26 mouse cellular contexts compared by ENCODE assay signal in the genomic region with DNA sequence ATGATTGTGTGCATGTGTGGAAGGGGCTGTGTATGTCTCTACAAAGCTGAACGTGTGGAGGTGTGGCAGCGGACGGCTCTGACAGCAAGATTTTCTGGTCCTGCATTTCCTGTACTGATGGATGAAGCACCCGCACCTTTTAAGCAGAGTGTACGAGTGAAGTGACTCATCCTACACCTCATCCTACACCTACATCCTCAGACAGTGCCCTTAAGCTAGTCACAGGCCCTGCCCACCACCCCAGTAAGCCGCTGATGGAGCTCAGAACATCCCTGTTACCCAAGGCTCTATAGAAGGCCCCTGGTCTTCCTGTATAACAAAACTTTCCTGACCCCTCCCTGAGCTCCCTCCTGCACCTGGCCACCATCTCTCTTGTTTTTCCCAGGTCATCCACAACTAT. TPM values are rescaled to one million over a fixed set of nuclear protein-coding genes. Genes with fewer than 3 reads are reported as not detected.
DNase-seq lines count a peak whose midpoint lies in the region; ATAC-seq and TF ChIP-seq lines count a peak whose summit lies in the region.
"Had no signal": no experiment of that assay in that cellular context is flagged by ENCODE, and none has a peak within 500 bp of the region (broad histone marks: within the 10 kb centered on the region; RNA-seq: fewer than 3 reads in every experiment).

No protein-coding gene starts in this region.

- H3K27ac ChIP-seq in kidney, embryonic 14.5 days (ENCODE audit: low read depth, low read length): no peak overlapping the region
- no peak overlapping the region for H3K27ac ChIP-seq in kidney, adult 2 months (ENCODE audit: insufficient read depth, low read depth, low read length)
- no peak overlapping the region for H3K27ac ChIP-seq in ES-Bruce4 (ENCODE audit: insufficient read depth, low read length)
- H3K27ac ChIP-seq in forebrain, embryonic 15.5 days (replicated peaks): no peak overlapping the region
- H3K27ac ChIP-seq in hindbrain, postnatal 0 days: no peak overlapping the region
- H3K27ac ChIP-seq: heart, adult 2 months; kidney, embryonic 15.5 days; midbrain, embryonic 12.5 days had no signal

- no peak for DNase-seq in kidney, adult 2 months
- no peak for DNase-seq in hindbrain, postnatal 0 days (ENCODE audit: low spot score)
- DNase-seq in gastrocnemius, postnatal 4 days (ENCODE audit: low spot score in 2 of 2): no peak
- DNase-seq in urinary bladder, postnatal 4 days (ENCODE audit: low spot score in 2 of 2): no peak
- no peak for DNase-seq in right cerebral cortex, postnatal 25 days
- DNase-seq: adrenal gland, postnatal 25 days; cerebellum, adult 8-10 months; gastrocnemius, postnatal 10 days; heart, adult 2 months; heart, postnatal 10 days; layer of hippocampus, postnatal 36 days; lung, adult 2 months; lung, postnatal 4 days; thymus, adult 18-20 months had no signal

- no peak for TF ChIP-seq CTCF in kidney, adult 2 months (conservative IDR thresholded peaks at IDR 0.05; ENCODE audit: insufficient read depth, insufficient read length, low read depth, low read length)
- TF ChIP-seq CTCF in ES-Bruce4 (IDR thresholded peaks at IDR 0.05; ENCODE audit: low read depth, low read length): no peak
- TF ChIP-seq CTCF in hindbrain, postnatal 0 days (IDR thresholded peaks at IDR 0.05; ENCODE audit: low read depth): no peak

- H3K9me3 ChIP-seq in kidney, embryonic 14.5 days (ENCODE audit: control insufficient read depth, low read length): no peaks in the 10 kb centered on the region
- H3K9me3 ChIP-seq in ES-Bruce4 (replicated peaks; ENCODE audit: control insufficient read depth, insufficient read depth, low read length, poor library complexity, severe bottlenecking): no peaks in the 10 kb centered on the region
- no peaks in the 10 kb centered on the region for H3K9me3 ChIP-seq in forebrain, embryonic 15.5 days
- H3K9me3 ChIP-seq in hindbrain, postnatal 0 days (ENCODE audit: low read length): no peaks in the 10 kb centered on the region
- H3K9me3 ChIP-seq: kidney, embryonic 15.5 days; midbrain, embryonic 12.5 days had no signal

- no peak for ATAC-seq in kidney, embryonic 14.5 days (ENCODE audit: low FRiP score, low TSS enrichment)
- peak; percentile 15; the same call in 1 of the 2 replicates for ATAC-seq in forebrain, embryonic 15.5 days (replicated peaks)
- no peak for ATAC-seq in hindbrain, postnatal 0 days
- ATAC-seq: inflammation-experienced regulatory T-cells, adult 6 months had no signal

- H3K4me3 ChIP-seq in kidney, embryonic 14.5 days (ENCODE audit: low read length): no peak overlapping the region
- H3K4me3 ChIP-seq in kidney, adult 2 months (ENCODE audit: insufficient read depth, low read depth, low read length): no peak overlapping the region
- peak overlapping the region; percentile 19 for H3K4me3 ChIP-seq in ES-Bruce4 (ENCODE audit: low read depth, low read length)
- H3K4me3 ChIP-seq in forebrain, embryonic 15.5 days: no peak overlapping the region
- H3K4me3 ChIP-seq in hindbrain, postnatal 0 days (ENCODE audit: low read length): no peak overlapping the region
- H3K4me3 ChIP-seq: heart, adult 2 months; kidney, embryonic 15.5 days; midbrain, embryonic 12.5 days had no signal

- no peak for TF ChIP-seq POLR2A in kidney, adult 2 months (IDR thresholded peaks at IDR 0.05; ENCODE audit: low read depth, low read length)
- no peak for TF ChIP-seq POLR2A in ES-Bruce4 (IDR thresholded peaks at IDR 0.05; ENCODE audit: insufficient read depth, low read length)

- H3K9ac ChIP-seq in kidney, embryonic 14.5 days (ENCODE audit: low read depth, low read length): no peak overlapping the region
- no peak overlapping the region for H3K9ac ChIP-seq in ES-Bruce4 (ENCODE audit: low read depth, poor library complexity, severe bottlenecking)
- H3K9ac ChIP-seq in forebrain, embryonic 15.5 days (replicated peaks): no peak overlapping the region
- H3K9ac ChIP-seq in hindbrain, postnatal 0 days (replicated peaks; ENCODE audit: low read length): no peak overlapping the region
- H3K9ac ChIP-seq: kidney, embryonic 15.5 days; midbrain, embryonic 12.5 days had no signal

- peak overlapping the region; percentile 6; the same call in 1 of the 2 replicates for H3K4me2 ChIP-seq in kidney, embryonic 14.5 days (replicated peaks; ENCODE audit: low read depth, low read length)
- no peak overlapping the region for H3K4me2 ChIP-seq in forebrain, embryonic 15.5 days (replicated peaks)
- 0 out of 2 replicates have a peak overlapping the region, but pooled peaks have one; percentile 10 for H3K4me2 ChIP-seq in hindbrain, postnatal 0 days (ENCODE audit: low read depth, low read length)
- H3K4me2 ChIP-seq: midbrain, embryonic 12.5 days had no signal

- no peak for TF ChIP-seq EP300 in ES-Bruce4 (IDR thresholded peaks at IDR 0.05; ENCODE audit: insufficient read depth, low read depth, low read length)

- no peaks in the 10 kb centered on the region for H3K36me3 ChIP-seq in kidney, embryonic 14.5 days (ENCODE audit: control insufficient read depth, insufficient read depth, low read length)
- no peaks in the 10 kb centered on the region for H3K36me3 ChIP-seq in kidney, adult 2 months (ENCODE audit: control insufficient read depth, insufficient read depth, low read length)
- no peaks in the 10 kb centered on the region for H3K36me3 ChIP-seq in ES-Bruce4 (ENCODE audit: control insufficient read depth, insufficient read depth, low read length, poor library complexity, severe bottlenecking)
- H3K36me3 ChIP-seq in forebrain, embryonic 15.5 days: 0 out of 2 replicates have a peak, but pooled peaks cover 5% of the 10 kb centered on the region
- no peaks in the 10 kb centered on the region for H3K36me3 ChIP-seq in hindbrain, postnatal 0 days (ENCODE audit: insufficient read depth, low read length)
- H3K36me3 ChIP-seq: kidney, embryonic 15.5 days; midbrain, embryonic 12.5 days had no signal

- H3K27me3 ChIP-seq in kidney, embryonic 14.5 days (ENCODE audit: control insufficient read depth, insufficient read depth, low read length): no peaks in the 10 kb centered on the region
- H3K27me3 ChIP-seq in kidney, adult 2 months (replicated peaks; ENCODE audit: control insufficient read depth, insufficient read depth, low read length): no peaks in the 10 kb centered on the region
- no peaks in the 10 kb centered on the region for H3K27me3 ChIP-seq in ES-Bruce4 (ENCODE audit: control insufficient read depth, insufficient read depth, low read length, poor library complexity, severe bottlenecking)
- H3K27me3 ChIP-seq in forebrain, embryonic 15.5 days: no peaks in the 10 kb centered on the region
- no peaks in the 10 kb centered on the region for H3K27me3 ChIP-seq in hindbrain, postnatal 0 days (ENCODE audit: insufficient read depth, low read length)
- H3K27me3 ChIP-seq: kidney, embryonic 15.5 days; midbrain, embryonic 12.5 days had no signal

- H3K4me1 ChIP-seq in kidney, embryonic 14.5 days (ENCODE audit: control insufficient read depth, insufficient read depth, low read length): no peaks in the 10 kb centered on the region
- peaks cover 11% of the 10 kb centered on the region; the same call in 1 of the 2 replicates for H3K4me1 ChIP-seq in kidney, adult 2 months (ENCODE audit: control insufficient read depth, insufficient read depth, low read length)
- peaks cover 4% of the 10 kb centered on the region for H3K4me1 ChIP-seq in ES-Bruce4 (ENCODE audit: control insufficient read depth, insufficient read depth, low read length)
- peaks cover 6% of the 10 kb centered on the region; the same call in 1 of the 2 replicates for H3K4me1 ChIP-seq in forebrain, embryonic 15.5 days
- no peaks in the 10 kb centered on the region; the same call in 1 of the 2 replicates for H3K4me1 ChIP-seq in hindbrain, postnatal 0 days (ENCODE audit: insufficient read depth, low read length)

- 60% methylated on average over 6 of the region's 6 CpGs for WGBS in kidney, embryonic 14.5 days
- WGBS in kidney, adult 2 months: 63% methylated on average over 6 of the region's 6 CpGs
- 58% methylated on average over 6 of the region's 6 CpGs for WGBS in forebrain, embryonic 15.5 days
- whole genome bisulfite sequencing in hindbrain, postnatal 0 days: 66% methylated on average over 6 of the region's 6 CpGs

RNA-seq across cellular contexts. Expression of a gene that starts 20.9 kb away (rescaled TPM):
- 6.0 and 7.7 TPM in 2 replicates for polyA plus RNA-seq in kidney, embryonic 14.5 days (2014; fragmentation: Nextera tagmentation; extraction: Ambion mirVana)
- 369 and 376 TPM in 2 replicates for polyA plus RNA-seq in kidney, adult 2 months (2012; rRNA removed)
- polyA plus RNA-seq in ES-Bruce4 (2011; ENCODE audit: insufficient read depth, insufficient read length, low read depth, missing spikeins): not detected in 2 replicates
- not detected in 2 replicates for polyA plus RNA-seq in forebrain, embryonic 15.5 days (2015; fragmentation: Nextera tagmentation; extraction: Ambion mirVana)
- total RNA-seq in hindbrain, postnatal 0 days (2014; rRNA removed): 0.84 TPM in 1 of 2 replicates, not detected in the other
- 0.14 TPM in 1 of 2 replicates, not detected in the other for polyA plus RNA-seq in hindbrain, postnatal 0 days (2015; fragmentation: Nextera tagmentation; extraction: Ambion mirVana)
- not detected for total RNA-seq in gastrocnemius, postnatal 4 days (2021)
- total RNA-seq: adrenal gland, postnatal 25 days; gastrocnemius, postnatal 10 days; heart, adult 2 months; heart, postnatal 10 days; layer of hippocampus, adult 18-20 months; left cerebral cortex, postnatal 25 days; neutrophil, adult 5-6 weeks had no signal
- polyA plus RNA-seq: cortical plate, adult 2 months; embryonic facial prominence, embryonic 14.5 days; heart, adult 2 months; inflammation-experienced regulatory T-cells, adult 6 months; liver, embryonic 11.5 days; midbrain, embryonic 12.5 days had no signal

RNA-seq across cellular contexts. Expression of a gene that starts 30.7 kb away (rescaled TPM):
- polyA plus RNA-seq in kidney, embryonic 14.5 days (2014; fragmentation: Nextera tagmentation; extraction: Ambion mirVana): 18.5 and 28.2 TPM in 2 replicates
- polyA plus RNA-seq in kidney, adult 2 months (2012; rRNA removed): 11.3 and 12.1 TPM in 2 replicates
- polyA plus RNA-seq in ES-Bruce4 (2011; ENCODE audit: insufficient read depth, insufficient read length, low read depth, missing spikeins): 23.5 and 25.0 TPM in 2 replicates
- polyA plus RNA-seq in forebrain, embryonic 15.5 days (2015; fragmentation: Nextera tagmentation; extraction: Ambion mirVana): 12.8 and 13.8 TPM in 2 replicates
- 12.4 and 14.5 TPM in 2 replicates for total RNA-seq in hindbrain, postnatal 0 days (2014; rRNA removed)
- polyA plus RNA-seq in hindbrain, postnatal 0 days (2015; fragmentation: Nextera tagmentation; extraction: Ambion mirVana): 9.7 and 11.6 TPM in 2 replicates
- total RNA-seq in gastrocnemius, postnatal 4 days (2021): 10 to 100 TPM; 20.2 to 21.1 TPM

RNA-seq across cellular contexts. Expression of a gene that starts 40.9 kb away (rescaled TPM):
- polyA plus RNA-seq in kidney, embryonic 14.5 days (2014; fragmentation: Nextera tagmentation; extraction: Ambion mirVana): 9.3 and 10.7 TPM in 2 replicates
- polyA plus RNA-seq in kidney, adult 2 months (2012; rRNA removed): 24.6 and 26.4 TPM in 2 replicates
- 13.9 and 14.3 TPM in 2 replicates for polyA plus RNA-seq in ES-Bruce4 (2011; ENCODE audit: insufficient read depth, insufficient read length, low read depth, missing spikeins)
- 18.4 and 20.4 TPM in 2 replicates for polyA plus RNA-seq in forebrain, embryonic 15.5 days (2015; fragmentation: Nextera tagmentation; extraction: Ambion mirVana)
- 47.2 and 54.9 TPM in 2 replicates for total RNA-seq in hindbrain, postnatal 0 days (2014; rRNA removed)
- 17.6 and 18.0 TPM in 2 replicates for polyA plus RNA-seq in hindbrain, postnatal 0 days (2015; fragmentation: Nextera tagmentation; extraction: Ambion mirVana)
- total RNA-seq in gastrocnemius, postnatal 4 days (2021): 10 to 100 TPM; 12.9 to 13.6 TPM

Comparison
In these comparisons a context has a peak if more than half of its experiments do, and no peak if none do; other contexts are left out.
1. RNA of a gene that starts 20.9 kb away (polyA plus RNA-seq): 369 to 376 TPM in kidney, adult 2 months; 6.0 to 7.7 TPM in kidney, embryonic 14.5 days, 0.14 TPM in hindbrain, postnatal 0 days, not detected in ES-Bruce4 and not detected in forebrain, embryonic 15.5 days; every median in the first group is over 10 times any median in the second.